Mouse (Mus musculus) midbrain, embryonic 11.5 days (tissue): ENCODE results near the gene Tbx5. TPM values are rescaled to one million over a fixed set of nuclear protein-coding genes. Genes with fewer than 3 reads are reported as not detected.
"Not testable (repeated sequence)": the region's sequence is repeated elsewhere in the genome, so short reads cannot be mapped to it uniquely, and the experiment has no call there.

Experiments used
- ATAC-seq: fragments of 200-750 bp; cut with Nextera tagmentation; 2 replicates; pipeline ENCODE4 v1.8.0; 2017; ENCODE audit warnings: moderate TSS enrichment, moderate library complexity; ENCODE audit not compliant: low FRiP score
- DNase-seq: peaks from one replicate; pipeline ENCODE4 v3.0.0; 2015; ENCODE audit warnings: low spot score; ENCODE audit errors: missing footprints
- H3K27ac ChIP-seq: fragments of 300-500 bp; sonication (generic); 2 replicates; pipeline ENCODE4 v1.5.1; 2014; ENCODE audit warnings: low read depth, low read length
- H3K27me3 ChIP-seq: fragments of 300-500 bp; sonication (generic); 2 replicates; pipeline ENCODE4 v1.6.1; 2014; ENCODE audit warnings: mild to moderate bottlenecking, low read length, moderate library complexity, mixed read lengths; ENCODE audit not compliant: control insufficient read depth, insufficient read depth
- H3K36me3 ChIP-seq: fragments of 300-500 bp; sonication (generic); 2 replicates; pipeline ENCODE4 v1.6.1; 2014; ENCODE audit warnings: mild to moderate bottlenecking, low read length, moderate library complexity, mixed read lengths; ENCODE audit not compliant: control insufficient read depth, insufficient read depth
- H3K4me1 ChIP-seq: fragments of 300-500 bp; sonication (generic); 2 replicates; pipeline ENCODE4 v1.6.1; 2014; ENCODE audit warnings: low read length; ENCODE audit not compliant: control insufficient read depth, insufficient read depth
- H3K4me2 ChIP-seq: fragments of 300-500 bp; sonication (generic); 2 replicates; pipeline ENCODE4 v1.6.1; 2014; ENCODE audit warnings: mild to moderate bottlenecking, moderate library complexity
- H3K4me3 ChIP-seq: fragments of 300-500 bp; sonication (generic); 2 replicates; pipeline ENCODE4 v1.5.1; 2014; ENCODE audit warnings: low read depth, low read length
- H3K9ac ChIP-seq: fragments of 300-500 bp; sonication (generic); 2 replicates; pipeline ENCODE4 v1.6.1; 2014; ENCODE audit warnings: low read length
- H3K9me3 ChIP-seq: fragments of 300-500 bp; sonication (generic); 2 replicates; pipeline ENCODE4 v1.6.1; 2016; ENCODE audit warnings: low read length; ENCODE audit not compliant: control insufficient read depth
- WGBS: fragments of 180-500 bp; shearing (Covaris S2); extraction: QIAGEN DNeasy Blood & Tissue Kit; methylation state at CpG from one replicate; pipeline ENCODE4 v1.1.7; 2014; 5-methylcytosine and 5-hydroxymethylcytosine counted together
- polyA plus RNA-seq: library from polyadenylated mRNA; unstranded; fragments of >200 nt; fragmentation: Nextera tagmentation; extraction: Ambion mirVana; gene quantifications from 2 replicates; pipeline ENCODE4 v1.2.1, GENCODE M21; 2014

Gene Tbx5
- polyA plus RNA-seq, 1 experiment from 2014 or later, result not detected

DNA sequence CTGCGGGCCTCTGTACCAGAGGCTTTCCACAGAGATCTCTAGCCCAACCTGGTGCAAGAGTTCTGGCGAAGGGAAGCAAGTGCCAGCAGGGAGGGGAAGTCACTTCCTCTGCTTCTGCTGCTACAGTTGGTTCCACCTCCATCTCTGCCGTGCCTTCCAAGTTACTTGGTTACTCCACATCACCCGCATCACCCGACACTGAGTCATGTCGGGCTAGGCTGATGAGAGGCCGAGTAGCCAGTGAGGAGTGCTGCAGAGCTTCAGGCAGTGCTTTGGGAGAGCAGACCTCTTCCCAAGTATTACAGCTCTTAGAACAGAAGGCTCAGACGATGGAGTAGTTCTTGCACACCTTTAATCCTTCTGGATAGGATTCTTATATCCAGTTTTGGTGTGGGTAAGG is 54.9 kb downstream of the Tbx5 start:
- no peak for ATAC-seq

GRCm38 (mm10) chr5:119891960-119892359 is 59.5 kb downstream of the Tbx5 start:
- H3K27me3 ChIP-seq, result no peaks in the 10 kb centered on the region
- whole genome bisulfite sequencing, result 52% methylated on average over 5 of the region's 5 CpGs
- no peak overlapping the region for H3K27ac ChIP-seq
- H3K4me1 ChIP-seq, result peaks cover 7% of the 10 kb centered on the region; the same call in 1 of the 2 replicates
- ATAC-seq (no peak), DNase-seq (no peak)
- no peak overlapping the region for H3K4me3 ChIP-seq
- no peak overlapping the region for H3K9ac ChIP-seq
- no peaks in the 10 kb centered on the region for H3K9me3 ChIP-seq
- H3K36me3 ChIP-seq, result no peaks in the 10 kb centered on the region
- H3K4me2 ChIP-seq, result no peak overlapping the region

More for the DNA sequence above, 54.9 kb downstream of the Tbx5 start:
- no peak overlapping the region for H3K4me2 ChIP-seq
- no peak overlapping the region for H3K9ac ChIP-seq
- WGBS, result 85% methylated on average over 8 of the region's 8 CpGs
- H3K27ac ChIP-seq, result no peak overlapping the region
- no peaks in the 10 kb centered on the region for H3K36me3 ChIP-seq
- no peaks in the 10 kb centered on the region for H3K27me3 ChIP-seq
- peak; percentile 12 for DNase-seq
- no peaks in the 10 kb centered on the region for H3K9me3 ChIP-seq
- H3K4me3 ChIP-seq, result no peak overlapping the region
- H3K4me1 ChIP-seq, result peaks cover 7% of the 10 kb centered on the region; the same call in 1 of the 2 replicates

- no peak overlapping the region for H3K4me3 ChIP-seq
- no peaks in the 10 kb centered on the region for H3K27me3 ChIP-seq
- DNase-seq (no peak), ATAC-seq (no peak)
- no peak overlapping the region for H3K9ac ChIP-seq
- H3K27ac ChIP-seq, result no peak overlapping the region
- no peaks in the 10 kb centered on the region for H3K9me3 ChIP-seq
- 71% methylated on average over 3 of the region's 3 CpGs for WGBS
- H3K4me1 ChIP-seq, result peaks cover 7% of the 10 kb centered on the region; the same call in 1 of the 2 replicates
- no peak overlapping the region for H3K4me2 ChIP-seq
- H3K36me3 ChIP-seq, result no peaks in the 10 kb centered on the region
These were observed 60.6 kb downstream of the Tbx5 start for GRCm38 (mm10) chr5:119893060-119893459.

DNA sequence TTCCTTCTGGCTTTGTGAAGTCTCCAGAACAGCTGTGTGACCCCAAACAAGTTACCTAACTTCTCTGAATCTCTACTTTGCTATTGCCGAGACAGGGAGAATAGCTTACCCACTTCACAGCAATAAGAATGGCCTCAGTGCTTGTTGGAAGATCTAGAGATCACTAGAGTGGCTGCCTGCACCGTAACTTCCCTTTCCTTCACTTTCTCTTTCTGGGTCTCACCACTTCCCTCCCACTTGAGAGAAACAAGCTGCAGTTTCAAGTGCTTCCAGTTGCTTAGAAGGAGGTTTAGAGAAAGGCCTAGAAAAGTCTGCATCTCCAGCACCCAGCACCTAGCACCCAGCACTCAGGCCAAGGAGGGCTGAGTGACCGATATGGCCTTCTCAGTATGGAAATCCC is 64.1 kb downstream of the Tbx5 start:
- Histone ChIP-seq H3K4me1 (peaks cover 7% of the 10 kb centered on the region; the same call in 1 of the 2 replicates), H3K4me2 (no peak overlapping the region), H3K9ac (no peak overlapping the region), H3K36me3 (no peaks in the 10 kb centered on the region), H3K27me3 (no peaks in the 10 kb centered on the region), H3K4me3 (no peak overlapping the region), H3K9me3 (no peaks in the 10 kb centered on the region), H3K27ac (no peak overlapping the region)
- DNase-seq (no peak), ATAC-seq (no peak)
- 83% methylated on average over 3 of the region's 3 CpGs for WGBS

- 87% methylated on average over 12 of the region's 12 CpGs for WGBS
- Histone ChIP-seq H3K27ac (no peak overlapping the region), H3K27me3 (no peaks in the 10 kb centered on the region), H3K36me3 (no peaks in the 10 kb centered on the region), H3K4me1 (no peaks in the 10 kb centered on the region), H3K9ac (no peak overlapping the region), H3K9me3 (no peaks in the 10 kb centered on the region), H3K4me3 (no peak overlapping the region), H3K4me2 (no peak overlapping the region)
- no peak for DNase-seq
- ATAC-seq, result no peak
These were observed 84.2 kb downstream of the Tbx5 start for GRCm38 (mm10) chr5:119916551-119917171.

- WGBS, result 93% methylated on average over 1 of the region's 1 CpGs
- not testable (repeated sequence) for H3K9me3 ChIP-seq, H3K4me3 ChIP-seq, DNase-seq, ATAC-seq, H3K4me1 ChIP-seq, H3K27me3 ChIP-seq, H3K9ac ChIP-seq, H3K4me2 ChIP-seq, H3K27ac ChIP-seq, H3K36me3 ChIP-seq
These were observed 85.9 kb downstream of the Tbx5 start for GRCm38 (mm10) chr5:119918381-119918780.

- Histone ChIP-seq H3K9me3 (no peaks in the 10 kb centered on the region), H3K36me3 (no peaks in the 10 kb centered on the region), H3K27me3 (no peaks in the 10 kb centered on the region), H3K4me3 (no peak overlapping the region), H3K4me1 (no peaks in the 10 kb centered on the region), H3K27ac (no peak overlapping the region), H3K9ac (no peak overlapping the region), H3K4me2 (no peak overlapping the region)
- WGBS, result 68% methylated on average over 10 of the region's 10 CpGs
- DNase-seq (no peak), ATAC-seq (no peak)
These were observed 88.5 kb downstream of the Tbx5 start for GRCm38 (mm10) chr5:119920941-119921340.

DNA sequence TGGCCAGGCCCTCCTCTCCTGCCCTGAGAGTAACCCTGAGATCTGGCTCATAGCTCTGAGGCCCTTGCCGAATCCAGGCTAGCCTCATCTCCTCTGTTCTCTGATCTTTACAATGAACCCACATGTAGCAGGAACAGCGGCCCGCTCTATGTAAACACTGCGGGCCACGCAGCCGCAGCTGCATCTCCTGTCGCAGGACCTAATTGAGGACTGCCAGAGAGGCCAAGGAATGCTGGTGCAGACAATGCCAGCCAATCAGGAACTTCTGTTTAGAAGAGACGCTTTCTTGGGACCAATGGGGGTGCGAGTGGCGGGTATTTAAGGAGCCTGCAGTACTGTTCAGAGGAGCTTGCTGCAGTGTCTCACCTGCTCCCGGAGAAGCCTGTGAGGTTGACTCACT is 89.8 kb downstream of the Tbx5 start:
- no peaks in the 10 kb centered on the region for H3K27me3 ChIP-seq
- no peaks in the 10 kb centered on the region for H3K9me3 ChIP-seq
- H3K36me3 ChIP-seq, result no peaks in the 10 kb centered on the region
- H3K27ac ChIP-seq, result no peak overlapping the region
- DNase-seq (no peak), ATAC-seq (no peak)
- H3K4me2 ChIP-seq, result no peak overlapping the region
- H3K4me1 ChIP-seq, result no peaks in the 10 kb centered on the region
- H3K4me3 ChIP-seq, result no peak overlapping the region
- 55% methylated on average over 11 of the region's 11 CpGs for WGBS
- no peak overlapping the region for H3K9ac ChIP-seq
